In genomic region chr3:155056606-155057005, GRCm38 (mm10) we compare ENCODE assay signal across 34 mouse cellular contexts. TPM values are rescaled to one million over a fixed set of nuclear protein-coding genes. Genes with fewer than 3 reads are reported as not detected.
DNase-seq lines count a peak whose midpoint lies in the region; ATAC-seq and TF ChIP-seq lines count a peak whose summit lies in the region.
"Had no signal": no experiment of that assay in that cellular context is flagged by ENCODE, and none has a peak within 500 bp of the region (broad histone marks: within the 10 kb centered on the region; RNA-seq: fewer than 3 reads in every experiment).

No protein-coding gene starts in this region.

- intact Hi-C loops in heart, postnatal 36 days (cut with DNase I): loop anchor here (10.0 kb wide), 1 partner anchor 128 kb away; no protein-coding TSS in a partner anchor

- H3K4me3 ChIP-seq in heart, embryonic 16.5 days (ENCODE audit: low read length): no peak overlapping the region
- no peak overlapping the region for H3K4me3 ChIP-seq in C2C12 (ENCODE audit: insufficient read depth, poor library complexity, severe bottlenecking)
- no peak overlapping the region for H3K4me3 ChIP-seq in bone marrow macrophage, adult 2 months (ENCODE audit: insufficient read depth, low read length)
- no peak overlapping the region for H3K4me3 ChIP-seq in midbrain, embryonic 13.5 days (replicated peaks)
- H3K4me3 ChIP-seq: embryonic facial prominence, embryonic 12.5 days; forebrain, embryonic 12.5 days; kidney, embryonic 15.5 days; layer of hippocampus, adult 2 months; limb, embryonic 13.5 days; lung, embryonic 15.5 days; midbrain, embryonic 10.5 days; neural tube, embryonic 13.5 days had no signal

- H3K36me3 ChIP-seq in heart, embryonic 16.5 days (ENCODE audit: control insufficient read depth, insufficient read depth): no peaks in the 10 kb centered on the region
- H3K36me3 ChIP-seq in C2C12 (ENCODE audit: control insufficient read depth, insufficient read depth): no peaks in the 10 kb centered on the region
- no peaks in the 10 kb centered on the region for H3K36me3 ChIP-seq in midbrain, embryonic 13.5 days
- H3K36me3 ChIP-seq: embryonic facial prominence, embryonic 12.5 days; forebrain, embryonic 12.5 days; kidney, embryonic 15.5 days; limb, embryonic 13.5 days; lung, embryonic 15.5 days; midbrain, embryonic 10.5 days; neural tube, embryonic 13.5 days had no signal

- H3K4me2 ChIP-seq in heart, embryonic 16.5 days (ENCODE audit: low read depth, low read length): no peak overlapping the region
- no peak overlapping the region for H3K4me2 ChIP-seq in midbrain, embryonic 13.5 days (replicated peaks)
- H3K4me2 ChIP-seq: embryonic facial prominence, embryonic 12.5 days; forebrain, embryonic 12.5 days; kidney, embryonic 15.5 days; limb, embryonic 13.5 days; liver, embryonic 11.5 days; lung, embryonic 15.5 days; neural tube, embryonic 13.5 days had no signal

- no peaks in the 10 kb centered on the region for H3K9me3 ChIP-seq in heart, embryonic 16.5 days (replicated peaks; ENCODE audit: control insufficient read depth, low read length)
- no peaks in the 10 kb centered on the region for H3K9me3 ChIP-seq in midbrain, embryonic 13.5 days
- H3K9me3 ChIP-seq: embryonic facial prominence, embryonic 12.5 days; forebrain, embryonic 12.5 days; kidney, embryonic 15.5 days; limb, embryonic 13.5 days; lung, embryonic 15.5 days; midbrain, embryonic 10.5 days; neural tube, embryonic 13.5 days had no signal

- no peaks in the 10 kb centered on the region for H3K79me3 ChIP-seq in C2C12 (ENCODE audit: low read depth)

- no peaks in the 10 kb centered on the region for H3K79me2 ChIP-seq in C2C12 (ENCODE audit: control insufficient read depth, insufficient read depth)

- no peak for ATAC-seq in heart, embryonic 16.5 days (replicated peaks; ENCODE audit: extremely low read depth, insufficient read depth, low FRiP score)
- ATAC-seq in midbrain, embryonic 13.5 days: no peak
- ATAC-seq: CD4-positive, CD25-positive, alpha-beta regulatory T cell, adult 4 months; hindbrain, embryonic 16.5 days; midbrain, embryonic 16.5 days had no signal

- H3K4me1 ChIP-seq in heart, embryonic 16.5 days (ENCODE audit: control insufficient read depth, insufficient read depth, low read length): peaks cover 7% of the 10 kb centered on the region; the same call in 1 of the 2 replicates
- H3K4me1 ChIP-seq in bone marrow macrophage, adult 2 months (ENCODE audit: control insufficient read depth, insufficient read depth, low read length): peaks cover 43% of the 10 kb centered on the region
- H3K4me1 ChIP-seq in midbrain, embryonic 13.5 days (replicated peaks): no peaks in the 10 kb centered on the region
- H3K4me1 ChIP-seq: embryonic facial prominence, embryonic 12.5 days; forebrain, embryonic 12.5 days; kidney, embryonic 15.5 days; limb, embryonic 13.5 days; lung, embryonic 15.5 days; midbrain, embryonic 10.5 days; neural tube, embryonic 13.5 days had no signal

- H3K9ac ChIP-seq in heart, embryonic 16.5 days (ENCODE audit: low read length): no peak overlapping the region
- no peak overlapping the region for H3K9ac ChIP-seq in midbrain, embryonic 13.5 days (replicated peaks)
- H3K9ac ChIP-seq: embryonic facial prominence, embryonic 12.5 days; forebrain, embryonic 12.5 days; kidney, embryonic 15.5 days; limb, embryonic 13.5 days; lung, embryonic 15.5 days; neural tube, embryonic 13.5 days had no signal

- TF ChIP-seq CTCF in C2C12 (IDR thresholded peaks at IDR 0.05; ENCODE audit: control insufficient read depth, insufficient read depth, insufficient read length): no peak
- TF ChIP-seq CTCF in bone marrow macrophage, adult 2 months (IDR thresholded peaks at IDR 0.05; ENCODE audit: low read depth, low read length): no peak

- no peak for DNase-seq in heart, postnatal 36 days
- DNase-seq in yolk sac, embryonic 10.5 days (ENCODE audit: low spot score): no peak
- no peak for DNase-seq in kidney, postnatal 25 days
- DNase-seq: adrenal gland, adult 8-10 months; cerebellum, adult 11-12 months; cerebellum, adult 9-11 months; embryo, embryonic 11 days; gastrocnemius, postnatal 25 days; heart, postnatal 14 days; kidney, adult 18-20 months; kidney, postnatal 36 days had no signal

- H3ac ChIP-seq in C2C12 (ENCODE audit: control insufficient read depth, insufficient read length, low read depth): no peak overlapping the region

- no peaks in the 10 kb centered on the region for H3K27me3 ChIP-seq in heart, embryonic 16.5 days (ENCODE audit: control insufficient read depth, insufficient read depth, low read length)
- H3K27me3 ChIP-seq in C2C12 (ENCODE audit: control insufficient read depth, insufficient read depth, insufficient read length): no peaks in the 10 kb centered on the region
- no peaks in the 10 kb centered on the region for H3K27me3 ChIP-seq in midbrain, embryonic 13.5 days
- H3K27me3 ChIP-seq: embryonic facial prominence, embryonic 12.5 days; forebrain, embryonic 12.5 days; kidney, embryonic 15.5 days; limb, embryonic 13.5 days; lung, embryonic 15.5 days; neural tube, embryonic 13.5 days had no signal

- no peak for TF ChIP-seq POLR2A in bone marrow macrophage, adult 2 months (IDR thresholded peaks at IDR 0.05; ENCODE audit: borderline replicate concordance, low read depth, low read length)

- H3K27ac ChIP-seq in heart, embryonic 16.5 days (ENCODE audit: low read length): peak overlapping the region; percentile 88
- peak overlapping the region; percentile 91 for H3K27ac ChIP-seq in bone marrow macrophage, adult 2 months (ENCODE audit: insufficient read depth, low read depth, low read length)
- no peak overlapping the region for H3K27ac ChIP-seq in midbrain, embryonic 13.5 days
- H3K27ac ChIP-seq: embryonic facial prominence, embryonic 12.5 days; forebrain, embryonic 12.5 days; kidney, embryonic 15.5 days; layer of hippocampus, adult 2 months; limb, embryonic 13.5 days; lung, embryonic 15.5 days; midbrain, embryonic 10.5 days; neural tube, embryonic 13.5 days had no signal

TF ChIP-seq in C2C12, 6 proteins besides CTCF, POLR2A, EP300 and RAD21:
- TF ChIP-seq CEBPB (IDR thresholded peaks at IDR 0.05; ENCODE audit: low read depth) (no peak), FOSL1 (IDR thresholded peaks at IDR 0.05; ENCODE audit: insufficient read depth, low read length, poor library complexity, severe bottlenecking) (no peak), USF1 (IDR thresholded peaks at IDR 0.05; ENCODE audit: low read depth) (no peak), MYOD1 (IDR thresholded peaks at IDR 0.05; ENCODE audit: control insufficient read depth, insufficient read length, low read depth) (no peak), MYOG (IDR thresholded peaks at IDR 0.05; ENCODE audit: control insufficient read depth, extremely low read depth, insufficient read length) (no peak), MAX (IDR thresholded peaks at IDR 0.05) (peak; percentile 19)
TF ChIP-seq in C2C12: peak in this region for 1.

RNA-seq across cellular contexts. Expression of gene Tnni3k, which starts 1.4 kb away (rescaled TPM):
- polyA plus RNA-seq in heart, embryonic 16.5 days (2015; fragmentation: Nextera tagmentation; extraction: Ambion mirVana): 72.1 and 72.5 TPM in 2 replicates
- total RNA-seq in heart, postnatal 36 days (2021): 10 to 100 TPM; 81.9 to 83.1 TPM
- polyA plus RNA-seq in C2C12 (2012; fragmentation: generic; extraction: Trizol): 0.30 TPM
- polyA plus RNA-seq in bone marrow macrophage, adult 2 months (2012; ENCODE audit: insufficient read depth, insufficient read length, missing spikeins): not detected in 2 replicates
- polyA plus RNA-seq in midbrain, embryonic 13.5 days (2015; fragmentation: Nextera tagmentation; extraction: Ambion mirVana): 0.08 TPM in 1 of 2 replicates, not detected in the other
- total RNA-seq: adrenal gland, adult 8-10 months; gastrocnemius, adult 18-20 months; gastrocnemius, postnatal 25 days; megakaryocyte progenitor cell, adult 5-6 weeks had no signal
- polyA plus RNA-seq: forebrain, embryonic 12.5 days; intestine, embryonic 14.5 days; kidney, embryonic 15.5 days; liver, embryonic 16.5 days; midbrain, embryonic 10.5 days; neural tube, embryonic 13.5 days; stomach, embryonic 14.5 days; testis, adult 2 months; urinary bladder, adult 2 months had no signal

RNA-seq across cellular contexts. Expression of gene Fpgt, which starts 36.6 kb away (rescaled TPM):
- polyA plus RNA-seq in heart, embryonic 16.5 days (2015; fragmentation: Nextera tagmentation; extraction: Ambion mirVana): 13.8 and 14.3 TPM in 2 replicates
- total RNA-seq in heart, postnatal 36 days (2021): 10 to 100 TPM; 11.7 TPM
- 3.3 TPM for polyA plus RNA-seq in C2C12 (2012; fragmentation: generic; extraction: Trizol)
- 17.0 and 25.3 TPM in 2 replicates for polyA plus RNA-seq in bone marrow macrophage, adult 2 months (2012; ENCODE audit: insufficient read depth, insufficient read length, missing spikeins)
- 20.0 and 22.2 TPM in 2 replicates for polyA plus RNA-seq in midbrain, embryonic 13.5 days (2015; fragmentation: Nextera tagmentation; extraction: Ambion mirVana)

RNA-seq across cellular contexts. Expression of gene Lrriq3, which starts 36.6 kb away (rescaled TPM):
- polyA plus RNA-seq in heart, embryonic 16.5 days (2015; fragmentation: Nextera tagmentation; extraction: Ambion mirVana): 0.39 and 1.1 TPM in 2 replicates
- under 1 TPM; 0.28 to 0.43 TPM for total RNA-seq in heart, postnatal 36 days (2021)
- 0.11 TPM for polyA plus RNA-seq in C2C12 (2012; fragmentation: generic; extraction: Trizol)
- 1.1 TPM in 1 of 2 replicates, not detected in the other for polyA plus RNA-seq in bone marrow macrophage, adult 2 months (2012; ENCODE audit: insufficient read depth, insufficient read length, missing spikeins)
- 1.1 and 1.6 TPM in 2 replicates for polyA plus RNA-seq in midbrain, embryonic 13.5 days (2015; fragmentation: Nextera tagmentation; extraction: Ambion mirVana)
- total RNA-seq: megakaryocyte progenitor cell, adult 5-6 weeks had no signal

Comparison
In these comparisons a context has a peak if more than half of its experiments do, and no peak if none do; other contexts are left out.
1. RNA of gene Tnni3k, which starts 1.4 kb away (polyA plus RNA-seq): 72.1 to 72.5 TPM in heart, embryonic 16.5 days; 0.30 TPM in C2C12 (single experiment), 0.08 TPM in midbrain, embryonic 13.5 days and not detected in bone marrow macrophage, adult 2 months; every median in the first group is over 10 times any median in the second.